Comparison of ENCODE assay signal across 26 mouse cellular contexts in the genomic region with DNA sequence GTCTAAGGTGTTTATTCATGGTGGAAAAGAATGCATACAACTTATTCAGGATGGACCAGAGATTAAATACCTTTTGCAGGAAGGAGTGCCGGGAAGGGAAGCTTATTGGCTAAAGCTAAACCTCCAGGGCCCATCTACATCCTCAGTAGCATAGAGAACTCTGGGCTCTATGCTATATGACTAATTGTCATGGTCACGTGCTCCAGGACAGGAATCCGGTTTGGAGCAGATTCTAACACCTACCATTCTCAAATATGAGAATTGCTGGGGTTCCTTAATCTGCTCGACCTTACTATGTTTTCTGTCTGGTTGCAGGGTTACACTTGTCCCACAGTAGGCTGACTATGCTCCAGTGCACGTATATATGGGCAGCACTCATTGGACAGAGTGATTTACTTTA.
"Had no signal": no experiment of that assay in that cellular context is flagged by ENCODE, and none has a peak within 500 bp of the region (broad histone marks: within the 10 kb centered on the region; RNA-seq: fewer than 3 reads in every experiment).

No protein-coding gene starts in this region.

- H3K9me3 ChIP-seq: heart, embryonic 13.5 days; heart, embryonic 15.5 days; hindbrain, embryonic 13.5 days; hindbrain, embryonic 15.5 days; kidney, embryonic 15.5 days; limb, embryonic 10.5 days; limb, embryonic 12.5 days; liver, embryonic 13.5 days; liver, embryonic 15.5 days had no signal

- H3K9ac ChIP-seq: heart, embryonic 13.5 days; heart, embryonic 15.5 days; hindbrain, embryonic 13.5 days; hindbrain, embryonic 15.5 days; kidney, embryonic 15.5 days; limb, embryonic 12.5 days; liver, embryonic 13.5 days; liver, embryonic 15.5 days had no signal

- DNase-seq: gastrocnemius, postnatal 14 days; gastrocnemius, postnatal 36 days; heart, adult 2 months; heart, postnatal 14 days; heart, postnatal 36 days; kidney, adult 11 months; kidney, adult 2 months; kidney, adult 9 months; kidney, postnatal 14 days; kidney, postnatal 36 days; layer of hippocampus, postnatal 36 days; liver; liver, embryonic 13.5 days had no signal

- ATAC-seq: hindbrain, postnatal 0 days had no signal

- H3K4me3 ChIP-seq: heart, adult 2 months; heart, embryonic 13.5 days; heart, embryonic 15.5 days; hindbrain, embryonic 13.5 days; hindbrain, embryonic 15.5 days; kidney, embryonic 15.5 days; layer of hippocampus, adult 2 months; limb, embryonic 10.5 days; limb, embryonic 12.5 days; liver, embryonic 13.5 days; liver, embryonic 15.5 days had no signal

- H3K4me1 ChIP-seq: heart, embryonic 13.5 days; heart, embryonic 15.5 days; hindbrain, embryonic 13.5 days; hindbrain, embryonic 15.5 days; limb, embryonic 12.5 days had no signal

- H3K27ac ChIP-seq: heart, adult 2 months; heart, embryonic 13.5 days; heart, embryonic 15.5 days; hindbrain, embryonic 13.5 days; hindbrain, embryonic 15.5 days; hindbrain, postnatal 0 days; kidney, postnatal 0 days; layer of hippocampus, adult 2 months; limb, embryonic 10.5 days; limb, embryonic 12.5 days; liver, embryonic 13.5 days; liver, embryonic 15.5 days had no signal

- H3K27me3 ChIP-seq: heart, embryonic 13.5 days; heart, embryonic 15.5 days; hindbrain, embryonic 13.5 days; hindbrain, embryonic 15.5 days; kidney, embryonic 15.5 days; limb, embryonic 12.5 days; liver, embryonic 13.5 days; liver, embryonic 15.5 days had no signal

- H3K36me3 ChIP-seq: heart, embryonic 13.5 days; heart, embryonic 15.5 days; hindbrain, embryonic 13.5 days; hindbrain, embryonic 15.5 days; kidney, embryonic 15.5 days; limb, embryonic 10.5 days; limb, embryonic 12.5 days; liver, embryonic 13.5 days; liver, embryonic 15.5 days had no signal

- H3K4me2 ChIP-seq: heart, embryonic 11.5 days; heart, embryonic 13.5 days; heart, embryonic 15.5 days; hindbrain, embryonic 13.5 days; hindbrain, embryonic 15.5 days; kidney, embryonic 15.5 days; limb, embryonic 12.5 days; liver, embryonic 11.5 days; liver, embryonic 13.5 days; liver, embryonic 15.5 days had no signal
